Mouse (Mus musculus) kidney, adult 9 months (tissue): ENCODE measurements around the gene Prpf40b.

Experiments
- DNase-seq: peaks from one replicate; pipeline ENCODE4 v3.0.0; 2022

Prpf40b gene

GRCm38 (mm10) chr15:99333676-99334065 lies 38.8 kb downstream of the Prpf40b start:
- peak; percentile 52 for DNase-seq

- no peak for DNase-seq
Observed at GRCm38 (mm10) chr15:99334500-99334899, 39.6 kb downstream of the Prpf40b start.

GRCm38 (mm10) chr15:99335801-99336320 lies 41.0 kb downstream of the Prpf40b start:
- DNase-seq: no peak

- no peak for DNase-seq
Observed at GRCm38 (mm10) chr15:99338916-99339315, 44.0 kb downstream of the Prpf40b start.

GRCm38 (mm10) chr15:99339669-99340068 lies 44.8 kb downstream of the Prpf40b start:
- no peak for DNase-seq

GRCm38 (mm10) chr15:99341102-99341501 lies 46.2 kb downstream of the Prpf40b start:
- DNase-seq: no peak

GRCm38 (mm10) chr15:99342194-99342981 lies 47.5 kb downstream of the Prpf40b start:
- DNase-seq: no peak

GRCm38 (mm10) chr15:99343414-99344147 lies 48.7 kb downstream of the Prpf40b start:
- no peak for DNase-seq

GRCm38 (mm10) chr15:99344148-99344870 lies 49.4 kb downstream of the Prpf40b start:
- no peak for DNase-seq

- DNase-seq: no peak
Observed at GRCm38 (mm10) chr15:99344961-99345360, 50.1 kb downstream of the Prpf40b start.

GRCm38 (mm10) chr15:99351610-99352009 lies 56.7 kb downstream of the Prpf40b start:
- DNase-seq: no peak

- DNase-seq: no peak
Observed at GRCm38 (mm10) chr15:99352306-99352705, 57.4 kb downstream of the Prpf40b start.

GRCm38 (mm10) chr15:99355660-99356059 lies 60.8 kb downstream of the Prpf40b start:
- DNase-seq: no peak

- DNase-seq: no peak
Observed at GRCm38 (mm10) chr15:99356462-99356861, 61.6 kb downstream of the Prpf40b start.

- no peak for DNase-seq
Observed at GRCm38 (mm10) chr15:99358952-99359351, 64.1 kb downstream of the Prpf40b start.

- no peak for DNase-seq
Observed at GRCm38 (mm10) chr15:99364022-99364530, 69.2 kb downstream of the Prpf40b start.

GRCm38 (mm10) chr15:99364921-99365320 lies 70.0 kb downstream of the Prpf40b start:
- no peak for DNase-seq
